ENCODE assay signal across 12 mouse cellular contexts in the genomic region with DNA sequence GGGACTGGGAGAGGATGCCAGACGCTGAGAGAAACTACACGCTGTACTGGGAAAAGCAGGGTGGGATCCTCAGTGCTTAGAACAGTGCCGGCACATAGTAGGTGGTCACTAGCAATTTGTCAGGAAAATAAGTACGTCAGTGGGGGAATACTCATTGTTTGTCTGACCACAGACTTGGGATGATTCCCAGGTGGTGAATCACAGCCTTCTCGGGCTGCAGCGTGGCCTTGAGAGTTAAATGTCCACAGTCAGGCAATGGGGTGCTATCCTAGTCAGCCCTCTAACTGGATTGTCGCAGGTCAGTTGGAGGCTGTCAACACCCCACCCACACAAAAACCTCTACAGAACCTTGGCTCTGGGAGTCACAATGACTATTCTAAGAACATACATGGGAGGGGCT.
"Had no signal": no experiment of that assay in that cellular context is flagged by ENCODE, and none has a peak within 500 bp of the region (broad histone marks: within the 10 kb centered on the region; RNA-seq: fewer than 3 reads in every experiment).

No protein-coding gene starts in this region.

- H3K27ac ChIP-seq: layer of hippocampus, adult 2 months; left cerebral cortex, adult 2 months; limb, embryonic 15.5 days; liver, embryonic 12.5 days; midbrain, embryonic 10.5 days had no signal

- H3K4me3 ChIP-seq: layer of hippocampus, adult 2 months; left cerebral cortex, adult 2 months; limb, embryonic 15.5 days; liver, embryonic 12.5 days; midbrain, embryonic 10.5 days had no signal

- DNase-seq: kidney, postnatal 10 days; kidney, postnatal 4 days; lung, embryonic 14.5 days; lung, postnatal 10 days; lung, postnatal 4 days; right cerebral cortex, postnatal 25 days; thymus, postnatal 4 days had no signal

- H3K4me1 ChIP-seq: limb, embryonic 15.5 days; liver, embryonic 12.5 days had no signal

- H3K27me3 ChIP-seq: limb, embryonic 15.5 days; liver, embryonic 12.5 days had no signal

- H3K4me2 ChIP-seq: limb, embryonic 15.5 days; liver, embryonic 12.5 days; lung, embryonic 14.5 days had no signal

- ATAC-seq: liver, embryonic 12.5 days had no signal

- H3K9ac ChIP-seq: limb, embryonic 15.5 days; liver, embryonic 12.5 days; lung, embryonic 14.5 days had no signal

- H3K36me3 ChIP-seq: limb, embryonic 15.5 days; liver, embryonic 12.5 days; midbrain, embryonic 10.5 days had no signal

- H3K9me3 ChIP-seq: limb, embryonic 15.5 days; liver, embryonic 12.5 days; midbrain, embryonic 10.5 days had no signal
